Mouse (Mus musculus): ENCODE results near the gene Fam219b. TPM values are rescaled to one million over a fixed set of nuclear protein-coding genes. Genes with fewer than 3 reads are reported as not detected.
A peak's percentile ranks its signal among the peaks of the same experiment; 100 is the strongest.

Gene Fam219b
- polyA plus RNA-seq, 1 experiment from 2014 or later: 19.6 TPM

- Histone ChIP-seq H3K4me2 (replicated peaks) (peak overlapping the region; percentile 80), H3K4me3 (no peak overlapping the region), H3K9ac (no peak overlapping the region), H3K27ac (no peak overlapping the region), H3K27me3 (replicated peaks) (peaks cover 60% of the 10 kb centered on the region), H3K4me1 (peaks cover 51% of the 10 kb centered on the region), H3K36me3 (no peaks in the 10 kb centered on the region), H3K9me3 (no peaks in the 10 kb centered on the region)
- ATAC-seq (ENCODE audit: low FRiP score, low read depth): no peak
- 51% methylated on average over 10 of the region's 10 CpGs for WGBS
These were observed 32.4 kb upstream of the Fam219b start for GRCm38 (mm10) chr9:57504891-57505290.

GRCm38 (mm10) chr9:57505700-57506099 is 31.6 kb upstream of the Fam219b start:
- peak; percentile 57; the same call in 1 of the 2 replicates for ATAC-seq (ENCODE audit: low FRiP score, low read depth)
- 17% methylated on average over 8 of the region's 8 CpGs for WGBS
- H3K27me3 ChIP-seq (replicated peaks): peaks cover 52% of the 10 kb centered on the region
- H3K27ac ChIP-seq: peak overlapping the region; percentile 18; the same call in 1 of the 2 replicates
- peak overlapping the region; percentile 80 for H3K4me2 ChIP-seq (replicated peaks)
- H3K4me1 ChIP-seq: peaks cover 51% of the 10 kb centered on the region
- H3K9ac ChIP-seq: peak overlapping the region; percentile 14; the same call in 1 of the 2 replicates
- no peaks in the 10 kb centered on the region for H3K36me3 ChIP-seq
- no peaks in the 10 kb centered on the region for H3K9me3 ChIP-seq
- no peak overlapping the region for H3K4me3 ChIP-seq

DNA sequence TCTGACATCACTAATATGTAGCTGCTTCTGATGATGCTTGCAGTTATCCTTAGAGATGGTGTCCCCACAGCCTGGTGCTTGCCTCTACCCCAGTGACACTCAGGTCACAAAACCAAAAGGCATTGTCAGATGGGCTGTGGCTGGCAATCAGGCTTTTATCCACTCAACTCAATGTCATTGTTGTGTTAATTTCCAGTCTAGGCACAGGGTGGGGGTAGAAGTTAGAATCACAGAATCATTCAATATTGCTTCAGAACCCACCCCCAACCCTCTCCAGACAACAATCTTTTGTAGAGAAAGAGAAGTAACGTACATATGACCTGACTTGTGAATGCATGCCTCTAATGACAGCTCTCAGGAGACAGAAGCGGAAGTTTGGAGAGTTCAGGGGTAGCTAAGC is 26.8 kb upstream of the Fam219b start:
- no peak overlapping the region for H3K4me3 ChIP-seq
- H3K9ac ChIP-seq: no peak overlapping the region
- H3K27me3 ChIP-seq (replicated peaks): peaks cover 9% of the 10 kb centered on the region
- ATAC-seq (ENCODE audit: low FRiP score, low read depth): no peak
- H3K4me1 ChIP-seq: peaks cover 7% of the 10 kb centered on the region
- H3K36me3 ChIP-seq: no peaks in the 10 kb centered on the region
- H3K9me3 ChIP-seq: no peaks in the 10 kb centered on the region
- no peak overlapping the region for H3K27ac ChIP-seq
- H3K4me2 ChIP-seq (replicated peaks): no peak overlapping the region
- 54% methylated on average over 2 of the region's 2 CpGs for WGBS

GRCm38 (mm10) chr9:57517113-57517512 is 20.2 kb upstream of the Fam219b start:
- no peak overlapping the region for H3K4me2 ChIP-seq (replicated peaks)
- WGBS: 8% methylated on average over 3 of the region's 3 CpGs
- H3K4me3 ChIP-seq: no peak overlapping the region
- ATAC-seq (ENCODE audit: low FRiP score, low read depth): no peak
- H3K36me3 ChIP-seq: no peaks in the 10 kb centered on the region
- peaks cover 2% of the 10 kb centered on the region for H3K4me1 ChIP-seq
- H3K9me3 ChIP-seq: no peaks in the 10 kb centered on the region
- H3K9ac ChIP-seq: no peak overlapping the region
- no peak overlapping the region for H3K27ac ChIP-seq
- H3K27me3 ChIP-seq (replicated peaks): no peaks in the 10 kb centered on the region

GRCm38 (mm10) chr9:57520375-57521055 is 16.8 kb upstream of the Fam219b start:
- H3K27me3 ChIP-seq (replicated peaks): no peaks in the 10 kb centered on the region
- no peaks in the 10 kb centered on the region for H3K36me3 ChIP-seq
- no peak overlapping the region for H3K27ac ChIP-seq
- H3K9ac ChIP-seq: peak overlapping the region; percentile 96
- peaks cover 17% of the 10 kb centered on the region for H3K4me1 ChIP-seq
- peak overlapping the region; percentile 85 for H3K4me2 ChIP-seq (replicated peaks)
- peak; percentile 15 for ATAC-seq (ENCODE audit: low FRiP score, low read depth)
- peak overlapping the region; percentile 98 for H3K4me3 ChIP-seq
- H3K9me3 ChIP-seq: no peaks in the 10 kb centered on the region
- WGBS: 26% methylated on average over 16 of the region's 16 CpGs

DNA sequence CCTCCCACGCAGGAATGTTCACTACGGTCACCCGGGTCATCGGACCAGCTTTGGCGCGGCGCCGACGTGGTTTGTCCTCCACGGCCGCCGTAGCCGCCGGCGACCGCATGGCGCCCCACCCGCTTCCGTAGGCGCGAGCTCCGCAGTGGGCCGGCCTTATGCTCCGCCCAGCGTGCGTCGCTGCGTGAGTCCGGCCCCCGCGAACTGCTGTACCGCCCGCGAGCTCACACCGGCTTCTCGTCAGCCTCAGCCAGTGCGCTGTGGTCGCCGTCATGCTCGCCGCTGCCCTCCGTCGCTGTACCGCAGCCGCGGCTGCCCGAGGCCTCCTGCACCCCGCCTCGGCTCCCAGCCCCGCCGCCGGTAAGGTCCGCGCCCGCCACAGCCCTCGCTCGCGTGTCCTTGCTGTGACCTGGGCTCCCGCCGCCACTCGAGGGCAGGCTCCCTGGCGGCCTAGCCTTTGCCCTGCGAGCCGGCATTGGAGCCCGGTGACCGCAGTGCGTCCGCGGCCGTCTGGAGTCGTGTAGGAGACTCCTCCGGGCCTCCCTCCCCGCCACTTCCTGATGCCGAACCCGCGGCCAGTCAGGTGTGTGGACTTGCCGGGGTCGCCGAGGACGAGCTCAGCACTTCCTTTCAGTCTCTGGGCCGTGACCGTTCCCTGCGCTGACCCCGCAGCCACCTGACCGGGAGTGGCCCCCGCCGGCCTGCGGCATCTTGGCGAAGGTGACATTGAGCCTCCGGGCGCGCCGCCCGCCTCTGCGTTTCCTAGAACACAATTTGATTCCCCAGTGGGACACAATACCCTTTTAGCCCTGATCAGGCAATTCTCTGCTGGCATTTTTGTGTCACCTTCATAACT is 16.0 kb upstream of the Fam219b start, which contains the start of gene Cox5a:
TSS of gene Cox5a (plus strand) at position 219 of the 856 bp plus-strand sequence.
- H3K27me3 ChIP-seq (replicated peaks): no peaks in the 10 kb centered on the region
- H3K27ac ChIP-seq: peak within 1 kb of the TSS; percentile 90
- H3K4me1 ChIP-seq: peaks cover 17% of the 10 kb centered on the region
- H3K36me3 ChIP-seq: no peaks in the 10 kb centered on the region
- H3K4me3 ChIP-seq: peak within 1 kb of the TSS; percentile 98
- H3K9me3 ChIP-seq: no peaks in the 10 kb centered on the region
- peak; percentile 95 for ATAC-seq (ENCODE audit: low FRiP score, low read depth)
- WGBS: under 1% methylated on average over 95 of the region's 95 CpGs
- H3K4me2 ChIP-seq (replicated peaks): peak within 1 kb of the TSS; percentile 85
- H3K9ac ChIP-seq: peak within 1 kb of the TSS; percentile 96

DNA sequence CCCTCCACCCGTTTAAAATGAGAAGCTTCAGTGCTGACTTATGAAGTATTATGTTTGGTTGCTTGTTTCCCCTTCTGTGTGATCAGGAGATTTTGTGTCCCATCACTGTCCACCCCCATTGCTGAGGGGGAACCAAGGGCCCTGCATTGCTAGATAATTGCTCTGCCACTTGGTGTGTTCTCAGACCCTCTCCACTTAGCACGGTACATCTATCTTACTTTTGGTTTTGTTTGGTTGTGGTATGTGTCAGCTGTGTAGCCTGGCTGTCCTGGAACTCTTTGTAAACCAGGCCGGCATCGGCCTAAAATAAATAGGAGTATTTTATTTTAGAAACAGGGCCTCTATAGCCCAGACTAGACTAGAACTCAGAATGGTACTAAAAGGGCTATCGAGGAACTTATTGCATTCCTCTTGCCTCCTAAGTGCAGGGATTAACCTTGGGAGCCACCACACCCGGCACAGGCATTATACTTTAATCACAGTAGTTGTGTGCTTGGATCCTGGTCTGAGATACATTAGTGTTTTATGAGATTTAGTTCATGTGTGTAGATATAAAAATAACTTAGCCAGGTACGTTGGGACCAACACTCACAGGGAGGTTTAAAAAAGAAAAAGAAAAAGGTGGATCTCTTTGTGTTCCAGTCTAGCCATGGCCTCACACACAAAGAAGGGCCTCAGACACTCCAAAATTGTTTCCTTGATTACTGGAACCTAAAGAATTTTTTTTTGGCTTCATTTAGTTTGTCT is 15.0 kb upstream of the Fam219b start:
- H3K9me3 ChIP-seq: no peaks in the 10 kb centered on the region
- no peak for ATAC-seq (ENCODE audit: low FRiP score, low read depth)
- H3K36me3 ChIP-seq: no peaks in the 10 kb centered on the region
- H3K4me3 ChIP-seq: peak overlapping the region; percentile 98
- no peaks in the 10 kb centered on the region for H3K27me3 ChIP-seq (replicated peaks)
- no peak overlapping the region for H3K27ac ChIP-seq
- WGBS: 41% methylated on average over 7 of the region's 7 CpGs
- peaks cover 17% of the 10 kb centered on the region for H3K4me1 ChIP-seq
- H3K9ac ChIP-seq: peak overlapping the region; percentile 96
- peak overlapping the region; percentile 85 for H3K4me2 ChIP-seq (replicated peaks)

DNA sequence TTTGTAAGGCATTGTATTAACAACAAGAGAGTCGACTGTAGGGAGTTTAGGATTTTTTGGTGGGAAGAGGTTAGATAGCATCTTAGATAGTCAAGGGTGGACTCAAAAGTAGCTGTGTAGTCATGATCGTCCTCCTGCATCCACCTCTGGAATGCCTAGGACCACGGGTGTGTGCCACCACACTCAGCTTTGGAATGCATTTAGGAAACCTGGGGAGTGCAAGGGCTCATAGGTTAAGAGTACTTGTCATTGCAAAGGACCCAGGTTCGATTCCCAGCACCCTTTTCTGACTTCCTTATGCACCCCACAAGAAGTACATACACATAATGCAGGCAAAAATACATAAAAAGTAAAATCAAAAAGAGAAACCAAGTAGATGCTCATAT is 14.5 kb upstream of the Fam219b start:
- WGBS: 85% methylated on average over 4 of the region's 4 CpGs
- H3K27ac ChIP-seq: no peak overlapping the region
- peak overlapping the region; percentile 98; the same call in 1 of the 2 replicates for H3K4me3 ChIP-seq
- peak overlapping the region; percentile 85 for H3K4me2 ChIP-seq (replicated peaks)
- H3K4me1 ChIP-seq: peaks cover 17% of the 10 kb centered on the region
- no peaks in the 10 kb centered on the region for H3K9me3 ChIP-seq
- ATAC-seq (ENCODE audit: low FRiP score, low read depth): no peak
- H3K27me3 ChIP-seq (replicated peaks): no peaks in the 10 kb centered on the region
- no peaks in the 10 kb centered on the region for H3K36me3 ChIP-seq
- H3K9ac ChIP-seq: no peak overlapping the region

DNA sequence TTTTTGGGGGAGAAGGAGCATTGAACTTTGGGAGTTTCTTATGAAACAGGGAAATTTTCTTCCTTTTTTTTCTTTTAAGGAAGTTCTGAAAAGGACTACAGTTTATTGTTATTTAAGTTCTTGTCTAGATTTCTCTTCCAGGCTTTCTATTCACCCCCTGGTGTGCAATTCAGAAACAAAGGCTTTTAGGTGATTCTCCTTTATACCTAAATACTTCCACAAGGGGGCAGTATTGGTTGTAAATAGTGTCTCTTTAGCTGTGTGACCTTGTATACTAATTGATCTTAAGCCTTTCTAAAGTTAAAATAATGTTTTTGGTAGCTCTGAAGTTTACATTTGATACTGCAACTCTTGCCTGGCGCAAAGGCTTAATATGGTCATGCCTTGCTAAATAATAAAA is 13.6 kb upstream of the Fam219b start:
- H3K4me3 ChIP-seq: no peak overlapping the region
- H3K4me1 ChIP-seq: peaks cover 17% of the 10 kb centered on the region
- WGBS: 79% methylated on average over 1 of the region's 1 CpGs
- H3K4me2 ChIP-seq (replicated peaks): no peak overlapping the region; the same call in 1 of the 2 replicates
- H3K27ac ChIP-seq: no peak overlapping the region
- H3K36me3 ChIP-seq: no peaks in the 10 kb centered on the region
- no peak for ATAC-seq (ENCODE audit: low FRiP score, low read depth)
- no peak overlapping the region for H3K9ac ChIP-seq
- no peaks in the 10 kb centered on the region for H3K9me3 ChIP-seq
- no peaks in the 10 kb centered on the region for H3K27me3 ChIP-seq (replicated peaks)

DNA sequence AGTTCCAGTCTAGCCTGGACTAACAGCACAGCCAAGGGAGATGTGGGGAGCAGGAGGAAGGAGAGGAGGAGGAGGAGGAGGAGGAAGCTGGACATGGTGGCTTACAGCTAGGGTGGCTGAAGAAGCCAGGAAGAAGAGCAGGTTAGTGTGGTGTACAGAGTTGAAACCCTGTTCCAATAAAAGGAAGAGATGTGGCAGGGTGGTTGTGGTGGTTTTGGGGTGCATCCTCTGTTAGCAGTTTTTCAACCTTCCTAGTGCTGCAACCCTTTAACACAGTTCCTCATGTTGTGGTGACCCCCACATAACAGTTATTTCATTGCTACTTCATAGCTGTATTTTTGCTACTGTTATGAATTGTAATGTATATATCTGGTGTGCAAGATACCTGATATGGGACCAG is 12.9 kb upstream of the Fam219b start:
- Histone ChIP-seq H3K27me3 (replicated peaks) (no peaks in the 10 kb centered on the region), H3K4me1 (peaks cover 17% of the 10 kb centered on the region), H3K9ac (no peak overlapping the region), H3K4me2 (replicated peaks) (no peak overlapping the region), H3K4me3 (no peak overlapping the region), H3K36me3 (no peaks in the 10 kb centered on the region), H3K27ac (no peak overlapping the region), H3K9me3 (no peaks in the 10 kb centered on the region)
- ATAC-seq (ENCODE audit: low FRiP score, low read depth): no peak

DNA sequence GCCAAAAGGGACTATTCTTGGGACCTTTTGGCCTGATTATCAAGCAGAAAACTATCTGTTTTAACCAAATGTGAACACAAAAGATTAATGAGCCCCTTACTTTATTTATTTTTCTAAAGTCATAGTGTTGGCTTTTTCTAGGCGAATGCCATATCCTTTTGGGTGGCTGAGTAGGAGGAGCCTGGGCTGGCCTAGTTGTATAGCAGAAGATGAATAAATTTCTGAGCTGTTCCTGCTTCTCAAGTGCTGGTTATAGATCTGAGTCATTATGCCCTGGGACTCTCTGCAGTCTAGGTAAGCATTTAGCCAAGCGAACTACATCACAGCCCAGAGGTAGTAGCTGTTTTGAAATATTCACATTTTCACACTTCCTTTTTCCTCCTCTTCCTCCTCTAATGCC is 11.8 kb upstream of the Fam219b start:
- no peak overlapping the region for H3K4me3 ChIP-seq

DNA sequence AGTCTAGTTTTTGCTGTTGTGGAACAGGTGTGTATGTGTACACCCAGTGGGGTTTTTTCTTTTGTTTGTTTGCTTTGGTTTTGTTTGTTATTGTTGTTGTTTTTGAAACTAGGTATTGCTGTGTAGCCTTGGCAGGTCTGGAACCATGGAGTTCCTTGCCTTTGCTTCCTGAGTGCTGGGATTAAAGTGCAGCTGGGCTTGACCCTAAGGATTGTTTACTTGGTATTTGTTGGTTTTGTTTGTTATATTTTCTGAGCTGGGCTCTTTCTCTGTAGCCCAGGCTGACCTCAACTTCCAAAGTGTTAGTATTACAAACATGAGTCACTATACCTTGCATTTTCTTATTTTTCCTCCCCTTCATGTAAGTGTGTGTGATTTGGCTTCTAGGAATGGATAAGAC is 10.9 kb upstream of the Fam219b start:
- Histone ChIP-seq H3K36me3 (peaks cover 8% of the 10 kb centered on the region), H3K9ac (no peak overlapping the region), H3K4me2 (replicated peaks) (no peak overlapping the region), H3K27ac (no peak overlapping the region), H3K4me1 (peaks cover 17% of the 10 kb centered on the region), H3K9me3 (no peaks in the 10 kb centered on the region), H3K4me3 (no peak overlapping the region), H3K27me3 (replicated peaks) (no peaks in the 10 kb centered on the region)
- ATAC-seq (ENCODE audit: low FRiP score, low read depth): no peak

More for the DNA sequence above, 11.8 kb upstream of the Fam219b start:
- no peak overlapping the region for H3K4me2 ChIP-seq (replicated peaks)
- H3K9me3 ChIP-seq: no peaks in the 10 kb centered on the region
- ATAC-seq (ENCODE audit: low FRiP score, low read depth): no peak
- H3K27me3 ChIP-seq (replicated peaks): no peaks in the 10 kb centered on the region
- no peak overlapping the region for H3K27ac ChIP-seq
- H3K9ac ChIP-seq: no peak overlapping the region
- WGBS: 84% methylated on average over 2 of the region's 2 CpGs
- peaks cover 17% of the 10 kb centered on the region for H3K4me1 ChIP-seq
- 0 out of 2 replicates have a peak, but pooled peaks cover 3% of the 10 kb centered on the region for H3K36me3 ChIP-seq

Measured in neural tube, embryonic 12.5 days (tissue).